Mouse (Mus musculus): Measurements from ENCODE around the gene Lemd1. TPM values are rescaled to one million over a fixed set of nuclear protein-coding genes. Genes with fewer than 3 reads are reported as not detected.

Gene Lemd1
- total and polyA plus RNA-seq, 3 experiments: not detected

DNA sequence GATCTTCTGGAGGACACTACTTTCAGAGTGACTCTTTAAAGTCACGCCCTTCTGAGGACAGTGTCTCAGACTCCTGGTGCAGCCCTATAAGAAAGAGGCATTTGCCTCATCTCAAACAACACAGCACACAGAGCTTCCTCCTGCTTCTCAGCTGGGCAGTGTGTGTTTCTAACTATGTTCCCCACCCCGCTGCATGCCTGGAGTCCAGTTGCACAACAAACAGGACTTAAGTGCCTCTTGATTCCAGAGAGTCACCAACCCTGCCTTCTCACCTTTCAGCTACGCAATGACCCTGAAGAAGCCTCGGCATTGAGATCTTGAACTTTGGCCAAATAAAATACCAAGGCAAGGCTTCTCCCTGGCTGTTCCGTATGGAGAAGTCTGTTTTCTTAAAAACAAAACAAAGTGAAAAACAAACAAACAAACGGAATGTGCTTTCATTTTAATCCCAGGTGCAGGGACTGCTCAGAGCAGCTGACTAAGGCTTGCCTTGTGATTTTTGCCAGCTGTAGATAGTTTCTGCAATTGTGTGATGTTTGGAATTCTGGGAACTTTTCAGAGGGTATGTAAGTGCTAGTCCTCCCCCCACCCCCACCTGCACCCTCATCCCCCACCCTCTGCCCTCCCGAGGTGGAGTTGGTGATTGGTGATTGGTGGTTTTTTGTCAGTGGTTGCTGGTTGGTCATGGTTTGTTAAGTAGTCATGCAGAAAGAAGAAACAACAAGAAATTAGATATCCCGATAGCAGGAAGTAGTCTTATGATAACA is 75.7 kb downstream of the Lemd1 start:
- Histone ChIP-seq H3K4me1 (ENCODE audit: control insufficient read depth in 1 of 2, insufficient read depth in 2 of 2) (peaks cover 24 to 72% of the 10 kb centered on the region in 2 experiments), H3K27ac (ENCODE audit: insufficient read depth, low read depth) (no peak overlapping the region), H3K79me2 (replicated peaks; ENCODE audit: control insufficient read depth, extremely low read depth, insufficient read depth, poor library complexity, severe bottlenecking) (no peaks in the 10 kb centered on the region), H3K9me3 (replicated peaks; ENCODE audit: low read length) (no peaks in the 10 kb centered on the region), H3K27me3 (replicated peaks) (no peaks in the 10 kb centered on the region), H3K4me2 (ENCODE audit: insufficient read depth, low read depth, poor library complexity, severe bottlenecking) (no peak overlapping the region), H3K9ac (ENCODE audit: insufficient read depth, low read depth) (no peak overlapping the region), H3K4me3 (replicated peaks in 1 of 3; ENCODE audit: low read depth in 2 of 3, low read length in 2 of 3, poor library complexity in 1 of 3) (no peak overlapping the region), H3K36me3 (replicated peaks in 1 of 2; ENCODE audit: control insufficient read depth in 1 of 2, insufficient read depth in 1 of 2, low read length in 1 of 2) (no peaks in the 10 kb centered on the region)
- in situ Hi-C loops (cut with MboI; ENCODE audit: low pct_ligation_motif_present, low pct_unique_long_range_greater_than_20kb, low sequenced_read_pairs): no loop called here
- dilution Hi-C loops (cut with MboI; ENCODE audit: extremely low pct_ligation_motif_present, extremely low pct_unique_long_range_greater_than_20kb, low sequenced_read_pairs): no loop called here
- DNase-seq (ENCODE audit: extremely low read depth): no peak
- TF ChIP-seq E2F4 (IDR thresholded peaks at IDR 0.05; ENCODE audit: insufficient replicate concordance, low read depth, low read length) (no peak), UBTF (IDR thresholded peaks at IDR 0.05; ENCODE audit: low read depth, low read length) (no peak), ETS1 (conservative IDR thresholded peaks at IDR 0.05; ENCODE audit: low read depth, low read length) (no peak), RAD21 (IDR thresholded peaks at IDR 0.05; ENCODE audit: low read depth, low read length) (no peak), USF2 (conservative IDR thresholded peaks at IDR 0.05; ENCODE audit: low read depth, low read length) (no peak), PAX5 (IDR thresholded peaks at IDR 0.05; ENCODE audit: low read length) (no peak), JUND (conservative IDR thresholded peaks at IDR 0.05; ENCODE audit: low read depth, low read length) (no peak), TCF12 (IDR thresholded peaks at IDR 0.05; ENCODE audit: low read depth, low read length) (no peak), ZMIZ1 (IDR thresholded peaks at IDR 0.05; ENCODE audit: low read depth, low read length) (no peak), IRF4 (IDR thresholded peaks at IDR 0.05; ENCODE audit: low read depth, low read length) (no peak), BHLHE40 (IDR thresholded peaks at IDR 0.05; ENCODE audit: low read depth, low read length) (no peak), MYC (IDR thresholded peaks at IDR 0.05; ENCODE audit: low read depth, low read length) (no peak), HCFC1 (IDR thresholded peaks at IDR 0.05; ENCODE audit: low read depth, low read length) (no peak), CHD2 (IDR thresholded peaks at IDR 0.05; ENCODE audit: low read length) (no peak), RCOR1 (conservative IDR thresholded peaks at IDR 0.05; ENCODE audit: low read depth, low read length) (no peak), CTCF (conservative IDR thresholded peaks at IDR 0.05 in 1 of 2, IDR thresholded peaks at IDR 0.05 in 1 of 2; ENCODE audit: low read depth in 2 of 2, low read length in 2 of 2) (no peak), TBP (conservative IDR thresholded peaks at IDR 0.05; ENCODE audit: low read depth, low read length) (no peak), GABPA (IDR thresholded peaks at IDR 0.05; ENCODE audit: insufficient replicate concordance, low read depth, low read length) (no peak), JUN (IDR thresholded peaks at IDR 0.05; ENCODE audit: insufficient read depth, low read depth, low read length) (no peak)

DNA sequence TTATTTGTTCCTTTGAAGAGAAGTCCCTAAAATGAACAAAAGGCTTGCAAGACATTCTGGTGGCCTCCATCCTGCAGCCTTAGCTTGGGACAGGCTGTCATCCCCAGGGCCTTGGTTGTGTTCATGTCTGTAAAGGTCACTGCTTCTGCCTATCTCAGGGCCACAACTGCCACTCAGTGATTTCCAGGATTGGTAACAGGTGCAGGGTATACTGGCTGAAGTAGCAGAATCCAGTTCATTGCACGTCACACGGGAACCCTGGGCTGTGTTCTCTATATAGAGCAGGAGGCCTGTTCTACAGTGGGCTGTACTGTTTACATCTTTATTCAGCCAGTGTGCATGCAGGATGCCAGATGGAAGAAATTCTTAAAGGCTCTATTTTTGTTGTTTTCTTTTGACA is 76.7 kb downstream of the Lemd1 start:
- no peaks in the 10 kb centered on the region for H3K36me3 ChIP-seq (replicated peaks in 1 of 2; ENCODE audit: control insufficient read depth in 1 of 2, insufficient read depth in 1 of 2, low read length in 1 of 2)

More for the DNA sequence above, 76.7 kb downstream of the Lemd1 start:
- Histone ChIP-seq H3K4me2 (ENCODE audit: insufficient read depth, low read depth, poor library complexity, severe bottlenecking) (no peak overlapping the region), H3K9ac (ENCODE audit: insufficient read depth, low read depth) (no peak overlapping the region), H3K27me3 (replicated peaks) (no peaks in the 10 kb centered on the region), H3K9me3 (replicated peaks; ENCODE audit: low read length) (no peaks in the 10 kb centered on the region), H3K4me1 (ENCODE audit: control insufficient read depth in 1 of 2, insufficient read depth in 2 of 2) (peaks cover 22 to 68% of the 10 kb centered on the region in 2 experiments), H3K4me3 (replicated peaks in 1 of 3; ENCODE audit: low read depth in 2 of 3, low read length in 2 of 3, poor library complexity in 1 of 3) (no peak overlapping the region), H3K27ac (ENCODE audit: insufficient read depth, low read depth) (no peak overlapping the region), H3K79me2 (replicated peaks; ENCODE audit: control insufficient read depth, extremely low read depth, insufficient read depth, poor library complexity, severe bottlenecking) (no peaks in the 10 kb centered on the region)
- no peak for DNase-seq (ENCODE audit: extremely low read depth)
- in situ Hi-C loops (cut with MboI; ENCODE audit: low pct_ligation_motif_present, low pct_unique_long_range_greater_than_20kb, low sequenced_read_pairs) (no loop called here), dilution Hi-C loops (cut with MboI; ENCODE audit: extremely low pct_ligation_motif_present, extremely low pct_unique_long_range_greater_than_20kb, low sequenced_read_pairs) (no loop called here)
- no peak for TF ChIP-seq NELFE (IDR thresholded peaks at IDR 0.05; ENCODE audit: low read depth, low read length)
- TF ChIP-seq UBTF (IDR thresholded peaks at IDR 0.05; ENCODE audit: low read depth, low read length): no peak
- no peak for TF ChIP-seq TBP (conservative IDR thresholded peaks at IDR 0.05; ENCODE audit: low read depth, low read length)
- no peak for TF ChIP-seq ZC3H11A (IDR thresholded peaks at IDR 0.05; ENCODE audit: low read depth, low read length)
- no peak for TF ChIP-seq MEF2A (IDR thresholded peaks at IDR 0.05; ENCODE audit: borderline replicate concordance, low read depth, low read length)
- no peak for TF ChIP-seq SMC3 (IDR thresholded peaks at IDR 0.05; ENCODE audit: low read depth, low read length)
- TF ChIP-seq MAZ (IDR thresholded peaks at IDR 0.05; ENCODE audit: low read depth, low read length): no peak
- no peak for TF ChIP-seq ELF1 (IDR thresholded peaks at IDR 0.05; ENCODE audit: low read depth, low read length)
- TF ChIP-seq MYC (IDR thresholded peaks at IDR 0.05; ENCODE audit: low read depth, low read length): no peak
- TF ChIP-seq CHD2 (IDR thresholded peaks at IDR 0.05; ENCODE audit: low read length): no peak
- TF ChIP-seq ZNF384 (IDR thresholded peaks at IDR 0.05; ENCODE audit: low read depth, low read length): no peak
- no peak for TF ChIP-seq POLR2AphosphoS2 (IDR thresholded peaks at IDR 0.05; ENCODE audit: low read depth, low read length)
- TF ChIP-seq HCFC1 (IDR thresholded peaks at IDR 0.05; ENCODE audit: low read depth, low read length): no peak
- TF ChIP-seq PAX5 (IDR thresholded peaks at IDR 0.05; ENCODE audit: low read length): no peak
- TF ChIP-seq JUN (IDR thresholded peaks at IDR 0.05; ENCODE audit: insufficient read depth, low read depth, low read length): no peak
- no peak for TF ChIP-seq EP300 (IDR thresholded peaks at IDR 0.05; ENCODE audit: low read length)
- no peak for TF ChIP-seq CHD1 (IDR thresholded peaks at IDR 0.05; ENCODE audit: low read depth, low read length)
- TF ChIP-seq MAFK (IDR thresholded peaks at IDR 0.05; ENCODE audit: insufficient replicate concordance, low read length): no peak
- TF ChIP-seq RCOR1 (conservative IDR thresholded peaks at IDR 0.05; ENCODE audit: low read depth, low read length): no peak
- no peak for TF ChIP-seq USF2 (conservative IDR thresholded peaks at IDR 0.05; ENCODE audit: low read depth, low read length)
